11 mouse cellular contexts compared by ENCODE assay signal in genomic region chr9:96823005-96823404, GRCm38 (mm10).
"Had no signal": no experiment of that assay in that cellular context is flagged by ENCODE, and none has a peak within 500 bp of the region (broad histone marks: within the 10 kb centered on the region; RNA-seq: fewer than 3 reads in every experiment).

No protein-coding gene starts in this region.

- DNase-seq: liver, postnatal 0 days; lung, adult 2 months; lung, postnatal 14 days; lung, postnatal 36 days; right cerebral cortex, postnatal 14 days; thymus, adult 18-20 months; thymus, postnatal 14 days; thymus, postnatal 4 days had no signal

- ATAC-seq: liver, postnatal 0 days; lung, postnatal 0 days; midbrain, embryonic 13.5 days; midbrain, embryonic 15.5 days had no signal
